Mouse (Mus musculus) C2C12 (cell line): ENCODE measurements around the gene Capn5.

Source experiments
- CEBPB ChIP-seq: IDR thresholded peaks from one replicate; pipeline ENCODE4 v1.6.1; 2011; ENCODE audit warnings: low read depth, mild to moderate bottlenecking, control low read depth, moderate library complexity
- CTCF ChIP-seq: IDR thresholded peaks from one replicate; pipeline ENCODE4 v1.5.1; 2011; ENCODE audit not compliant: control insufficient read depth, insufficient read depth, insufficient read length
- MAX ChIP-seq: IDR thresholded peaks from one replicate; pipeline ENCODE4 v1.6.1; 2011; ENCODE audit warnings: mild to moderate bottlenecking, control low read depth
- MYOD1 ChIP-seq: IDR thresholded peaks from one replicate; pipeline ENCODE4 v1.6.1; 2011; ENCODE audit warnings: low read depth; ENCODE audit not compliant: control insufficient read depth, insufficient read length
- MYOG ChIP-seq: IDR thresholded peaks from one replicate; pipeline ENCODE4 v1.6.1; 2011; ENCODE audit not compliant: control insufficient read depth, insufficient read length; ENCODE audit errors: extremely low read depth
- USF1 ChIP-seq: IDR thresholded peaks from one replicate; pipeline ENCODE4 v1.6.1; 2011; ENCODE audit warnings: low read depth, mild to moderate bottlenecking, control low read depth, moderate library complexity

DNA sequence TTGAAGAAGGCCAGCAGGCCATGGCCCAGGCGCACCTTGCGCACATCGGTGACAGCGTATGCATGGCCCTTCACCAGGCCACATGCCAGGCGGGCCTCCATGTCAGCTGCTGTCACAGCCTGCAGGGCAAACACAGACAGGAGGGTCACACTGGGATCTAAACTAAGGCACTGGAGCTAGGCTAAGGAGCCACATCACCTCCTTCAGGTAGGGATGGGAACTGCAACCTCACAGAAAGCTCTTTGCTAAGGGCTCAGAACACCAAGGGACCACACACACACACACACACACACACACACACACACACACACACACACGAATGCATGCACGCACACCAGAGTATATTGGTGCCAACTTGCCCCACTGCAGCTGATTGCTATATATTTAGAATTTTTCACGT lies 46.3 kb downstream of the Capn5 start:
- no peak for TF ChIP-seq CTCF
- TF ChIP-seq USF1, result no peak
- no peak for TF ChIP-seq MAX
- TF ChIP-seq MYOG, result no peak
- no peak for TF ChIP-seq MYOD1
- no peak for TF ChIP-seq CEBPB
